Mouse (Mus musculus): ENCODE measurements around the gene Kndc1.

Kndc1 gene

DNA sequence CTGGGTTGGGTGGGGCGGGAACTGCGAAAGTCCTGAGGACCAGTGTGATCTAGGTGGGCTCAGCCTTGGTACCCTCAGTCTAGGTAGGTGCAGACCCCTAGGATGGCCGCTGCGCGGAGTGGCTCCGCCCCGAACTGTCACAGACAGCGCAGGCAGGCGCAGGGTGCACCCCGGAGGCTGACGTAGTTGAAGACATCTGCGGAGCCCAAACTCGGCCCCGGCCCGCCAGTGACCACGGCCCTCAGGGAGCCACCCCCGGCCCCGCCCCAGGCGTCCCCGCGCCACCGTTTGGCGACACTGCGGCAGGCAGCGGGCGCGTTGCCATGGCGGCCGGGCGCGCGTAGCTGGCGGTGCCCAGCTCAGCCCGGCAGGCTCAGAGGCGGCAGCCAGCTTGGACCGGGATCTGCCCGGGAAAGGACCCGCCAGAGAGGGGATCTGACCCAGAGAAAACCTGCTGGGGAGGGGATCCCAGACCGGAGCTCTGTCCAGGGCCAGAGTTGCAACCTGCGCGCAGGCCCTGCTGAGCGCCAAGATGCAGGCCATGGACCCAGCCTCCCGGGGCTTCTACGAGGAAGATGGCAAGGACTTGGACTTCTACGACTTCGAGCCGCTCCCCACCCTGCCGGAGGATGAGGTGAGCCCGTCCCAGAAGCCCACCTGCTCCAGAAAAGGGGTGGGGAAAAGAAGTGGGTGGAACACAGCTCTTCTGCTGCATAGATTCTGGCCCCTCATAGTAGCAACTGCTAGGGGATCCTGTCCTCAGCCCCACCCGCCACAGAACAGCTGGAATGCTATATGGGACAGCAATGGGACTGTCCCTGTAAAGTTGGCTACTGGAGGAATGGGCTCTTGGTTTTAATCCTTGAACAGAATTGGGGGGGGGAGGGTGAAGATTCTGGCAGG, at the start of gene Kndc1:
TSS of gene Kndc1 (plus strand) at position 42 of the 903 bp plus-strand sequence.
- no peak for DNase-seq (ENCODE audit: low spot score)

DNA sequence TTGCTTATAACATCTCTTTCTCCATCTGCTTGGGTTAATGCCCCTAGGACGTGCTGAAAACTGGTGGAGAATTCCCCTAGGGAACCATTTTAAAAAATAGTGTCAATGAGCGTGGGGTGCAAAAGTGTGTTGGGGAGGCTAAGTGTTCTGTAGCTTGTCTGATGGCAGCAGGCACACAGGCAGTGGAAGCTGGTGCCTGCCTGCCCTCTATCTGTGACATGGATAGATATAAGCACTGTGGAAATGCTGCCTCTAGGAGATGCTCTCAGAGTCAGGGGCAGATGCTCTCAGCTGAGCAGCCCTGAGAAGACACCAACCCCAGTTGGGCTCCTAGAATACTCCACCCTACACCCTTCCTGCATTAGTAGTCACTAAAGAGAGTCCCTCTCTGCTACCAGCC, 49.4 kb upstream of the Kndc1 start:
- DNase-seq (ENCODE audit: low spot score), result no peak

DNA sequence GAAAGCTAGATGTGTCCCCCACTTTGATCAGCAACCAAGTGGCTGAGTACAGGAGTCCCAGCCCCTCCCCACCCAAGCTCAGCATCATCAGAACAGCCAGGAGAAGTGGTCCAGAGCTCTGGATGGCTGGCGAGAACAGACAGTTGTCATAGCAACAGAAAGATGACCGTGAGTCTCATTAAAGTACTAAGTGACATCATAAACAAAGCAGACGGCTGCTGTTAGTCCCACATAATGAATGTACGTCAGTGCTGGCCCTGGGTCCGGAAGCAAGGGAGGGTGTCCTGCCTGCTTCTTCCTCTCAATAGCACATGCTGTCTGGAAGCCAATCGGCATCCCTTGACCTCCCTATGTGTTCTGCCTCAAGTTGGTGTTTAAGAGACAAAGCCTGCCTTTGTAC, 44.3 kb upstream of the Kndc1 start:
- DNase-seq (ENCODE audit: low spot score), result no peak

DNA sequence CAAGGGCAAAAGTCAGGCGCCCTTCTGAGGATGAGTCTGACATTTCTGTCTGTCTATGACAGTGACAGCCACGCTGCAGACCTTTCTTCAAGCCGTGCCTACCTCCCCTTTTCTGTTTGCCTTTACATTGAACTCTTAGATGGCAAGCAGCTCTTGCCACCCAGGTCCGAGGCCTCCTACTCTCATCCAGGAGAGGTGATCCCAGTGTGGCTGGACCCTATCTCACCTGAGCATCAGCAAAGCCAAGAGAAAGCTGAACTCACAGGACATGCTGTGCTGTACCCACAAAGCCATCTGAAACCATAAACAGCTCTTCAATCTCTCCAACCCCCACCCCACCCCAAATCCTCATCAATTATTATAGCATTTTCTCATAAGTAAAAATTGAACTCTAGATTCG, 43.8 kb upstream of the Kndc1 start:
- DNase-seq (ENCODE audit: low spot score), result no peak

DNA sequence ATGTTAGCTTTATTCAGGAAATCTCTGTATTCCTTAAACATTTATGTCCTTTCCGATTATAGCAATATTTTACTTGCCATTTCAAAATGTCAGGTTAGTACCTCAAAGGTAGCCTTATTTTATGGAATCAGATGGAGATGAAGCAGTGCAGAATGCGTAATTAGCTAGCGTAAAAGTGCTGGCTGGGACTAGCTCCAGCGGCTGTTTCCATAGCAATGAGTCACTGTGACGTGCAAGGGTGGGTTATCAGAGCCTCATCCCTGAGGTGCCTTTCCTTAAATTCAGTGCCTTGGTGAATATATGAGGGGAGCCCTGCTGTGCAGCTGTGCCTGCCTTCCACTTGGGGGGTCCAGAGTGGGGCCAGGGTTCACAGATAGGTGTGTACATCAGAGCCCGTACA, 43.4 kb upstream of the Kndc1 start:
- DNase-seq (ENCODE audit: low spot score), result no peak

DNA sequence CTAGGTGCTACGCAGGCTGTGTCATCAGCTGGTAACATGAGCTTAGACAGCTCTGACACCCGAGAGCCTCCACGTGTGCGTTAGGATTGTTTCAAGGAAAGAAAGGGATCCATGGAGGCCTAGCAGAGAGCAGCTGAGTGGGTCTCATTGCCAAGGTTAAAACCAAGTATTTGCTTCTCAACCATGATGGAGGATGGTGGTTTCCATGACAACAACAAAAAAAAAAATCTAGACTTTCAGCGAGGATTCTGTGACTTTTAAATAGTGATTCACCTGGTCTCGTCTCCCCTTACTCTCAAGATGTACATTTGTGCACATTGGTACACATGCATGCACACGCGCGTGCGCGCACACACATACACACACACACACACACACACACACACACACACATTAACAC, 39.2 kb upstream of the Kndc1 start:
- no peak for DNase-seq (ENCODE audit: low spot score)

DNA sequence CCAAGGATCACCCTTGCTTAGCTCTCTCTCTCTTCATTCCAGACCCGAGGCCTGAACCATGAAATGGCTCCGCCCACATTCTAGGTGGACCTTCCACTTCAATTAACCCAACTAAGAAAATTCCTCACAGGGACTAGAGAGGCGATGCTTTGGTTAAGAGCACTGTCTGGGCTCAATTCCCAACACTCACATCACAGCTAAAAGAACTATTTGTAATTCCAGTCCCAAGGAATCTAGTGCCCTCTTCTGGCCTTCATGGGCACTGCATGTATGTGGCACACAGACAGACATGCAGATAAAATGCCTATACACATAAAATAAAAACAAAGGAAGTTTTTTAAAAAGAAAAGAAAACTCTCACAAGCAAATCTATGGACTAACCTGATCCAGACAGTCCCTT, 33.1 kb upstream of the Kndc1 start:
- no peak for DNase-seq (ENCODE audit: low spot score)

DNA sequence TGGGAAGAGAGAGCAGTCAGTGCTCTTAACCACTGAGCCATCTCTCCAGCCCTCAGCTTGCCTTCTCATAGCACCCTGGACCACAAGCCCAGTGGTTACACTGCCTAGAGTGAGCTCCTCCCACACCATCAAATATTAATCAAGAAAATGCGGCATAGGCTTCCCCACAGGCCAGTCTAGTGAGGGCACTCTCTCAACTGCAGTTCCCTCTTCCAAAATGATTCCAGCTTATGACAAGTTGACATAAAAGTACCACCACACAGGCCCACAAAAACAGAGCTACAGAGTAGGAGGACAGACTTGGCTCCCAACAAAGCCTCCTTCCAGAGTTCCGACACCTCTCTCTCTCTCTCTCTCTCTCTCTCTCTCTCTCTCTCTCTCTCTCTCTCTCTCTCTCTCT, 31.4 kb upstream of the Kndc1 start:
- no peak for DNase-seq (ENCODE audit: low spot score)

DNA sequence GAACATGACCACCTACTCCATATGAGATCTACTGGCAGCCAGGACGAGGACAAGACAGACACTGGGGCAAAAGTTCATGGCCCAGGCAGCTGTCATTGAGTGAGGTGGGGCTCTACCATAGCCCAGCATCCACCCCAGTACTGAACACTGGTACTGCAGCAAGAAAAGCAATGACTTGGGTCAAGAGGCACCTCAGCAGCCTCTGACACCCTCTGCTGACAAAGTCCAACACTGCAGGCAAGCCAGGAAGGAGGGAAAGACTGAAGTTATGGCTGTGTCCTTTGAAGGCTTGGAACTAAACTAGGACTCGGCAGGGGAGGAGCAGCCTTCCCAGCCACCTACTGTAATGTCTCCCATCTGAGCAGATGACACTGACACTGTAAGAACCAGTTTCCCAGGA, 30.2 kb upstream of the Kndc1 start:
- DNase-seq (ENCODE audit: low spot score), result no peak

DNA sequence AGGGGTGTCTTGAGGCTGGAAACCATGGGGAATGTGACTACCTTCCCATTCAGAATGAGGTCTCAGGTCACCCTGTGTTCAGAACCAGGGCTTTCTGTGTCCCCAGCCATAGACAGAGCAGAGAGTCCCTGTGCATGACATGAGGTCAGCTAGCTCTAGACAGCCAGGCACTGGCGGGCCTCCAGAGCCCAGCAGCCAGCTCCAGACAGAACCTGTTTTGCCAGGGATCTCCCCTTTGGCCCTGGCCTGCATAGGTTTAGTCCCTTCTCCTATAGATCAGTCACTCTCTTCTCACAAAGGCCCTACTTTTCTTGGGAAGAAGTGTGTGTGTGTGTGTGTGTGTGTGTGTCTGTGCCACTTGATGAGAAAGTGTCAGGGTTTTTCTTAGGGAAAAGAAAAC, 29.6 kb upstream of the Kndc1 start:
- no peak for DNase-seq (ENCODE audit: low spot score)

DNA sequence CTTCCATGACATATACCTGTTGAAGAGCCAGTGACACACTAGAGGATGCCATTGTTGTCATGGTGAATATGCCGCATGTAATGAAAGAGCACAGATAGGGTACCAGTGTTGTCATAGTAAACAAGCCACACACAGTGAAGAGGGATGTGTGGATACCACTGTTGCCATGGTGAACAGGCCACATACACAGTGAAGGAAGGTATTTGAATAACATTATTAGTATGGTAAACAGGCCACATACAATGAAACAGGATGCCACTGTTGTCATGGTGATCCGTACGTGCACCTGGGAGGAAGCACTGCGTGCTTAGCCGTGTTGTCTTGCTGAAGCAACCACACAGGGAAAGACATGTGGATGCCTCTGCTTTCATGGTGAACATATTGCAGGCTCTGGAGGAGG, 23.5 kb upstream of the Kndc1 start:
- DNase-seq (ENCODE audit: low spot score), result no peak

DNA sequence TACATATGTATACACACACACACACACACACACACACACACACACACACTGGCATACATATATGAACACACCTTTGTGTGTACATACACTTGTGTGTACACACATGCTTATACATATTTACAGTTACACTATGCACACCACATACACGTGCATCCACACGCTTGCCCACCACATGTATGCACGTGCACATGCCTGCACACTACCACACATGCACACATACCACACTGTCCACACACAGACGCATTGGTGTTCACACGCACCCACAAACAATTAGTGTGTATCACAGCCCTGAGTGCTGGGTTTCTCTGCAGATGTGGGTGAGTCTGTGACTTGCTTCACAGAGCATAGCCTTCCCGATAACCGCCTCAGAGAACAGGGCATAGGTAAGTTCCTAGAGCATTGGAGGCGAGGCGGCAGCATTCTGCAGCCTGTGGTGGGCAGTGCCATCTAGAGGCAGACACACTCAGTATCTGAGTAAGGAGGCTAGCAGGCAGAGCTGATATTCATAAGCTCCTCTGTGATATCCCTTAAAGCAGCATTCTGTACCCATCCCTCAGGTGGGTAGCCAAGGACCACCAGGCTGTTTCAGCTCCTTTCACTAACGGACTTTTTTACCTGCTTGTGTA, 17.2 kb upstream of the Kndc1 start:
- no peak for DNase-seq (ENCODE audit: low spot score)

DNA sequence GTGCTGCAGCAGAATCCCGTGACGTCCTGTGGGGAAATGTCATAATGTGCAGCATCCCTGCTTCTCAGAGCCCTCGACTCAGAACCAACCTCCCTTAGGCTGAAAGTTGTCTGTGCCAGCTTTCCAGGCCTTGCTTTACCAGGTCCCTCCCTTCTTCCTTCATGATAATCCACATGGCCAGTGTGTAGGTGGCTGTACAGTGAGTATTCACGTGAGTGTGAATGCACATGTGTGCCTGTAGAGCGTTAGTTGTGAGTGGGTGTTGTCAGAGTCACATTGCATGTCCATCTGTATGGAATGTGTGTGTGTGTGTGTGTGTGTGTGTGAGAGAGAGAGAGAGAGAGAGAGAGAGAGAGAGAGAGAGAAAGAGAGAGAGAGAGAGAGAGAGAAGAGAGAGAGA, 16.4 kb upstream of the Kndc1 start:
- no peak for DNase-seq (ENCODE audit: low spot score)

DNA sequence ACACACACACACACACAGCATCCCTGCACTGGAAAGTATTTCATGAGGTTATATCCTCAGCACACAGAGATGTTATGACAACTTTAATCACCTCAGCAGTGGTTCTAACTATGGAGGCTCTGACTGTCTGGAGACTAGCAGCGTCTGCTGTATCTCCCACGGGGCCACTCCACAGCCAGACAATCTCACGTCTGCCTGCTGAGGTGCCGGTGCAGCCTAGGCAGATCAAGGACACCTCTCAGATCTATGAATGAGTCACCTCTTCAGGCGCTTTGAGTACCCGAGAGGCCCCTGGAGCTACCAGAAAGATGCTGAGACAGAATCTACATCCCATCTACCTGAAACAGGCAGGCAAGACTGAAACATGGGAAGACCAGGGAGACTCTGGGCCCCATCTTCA, 15.9 kb upstream of the Kndc1 start:
- no peak for DNase-seq (ENCODE audit: low spot score)

DNA sequence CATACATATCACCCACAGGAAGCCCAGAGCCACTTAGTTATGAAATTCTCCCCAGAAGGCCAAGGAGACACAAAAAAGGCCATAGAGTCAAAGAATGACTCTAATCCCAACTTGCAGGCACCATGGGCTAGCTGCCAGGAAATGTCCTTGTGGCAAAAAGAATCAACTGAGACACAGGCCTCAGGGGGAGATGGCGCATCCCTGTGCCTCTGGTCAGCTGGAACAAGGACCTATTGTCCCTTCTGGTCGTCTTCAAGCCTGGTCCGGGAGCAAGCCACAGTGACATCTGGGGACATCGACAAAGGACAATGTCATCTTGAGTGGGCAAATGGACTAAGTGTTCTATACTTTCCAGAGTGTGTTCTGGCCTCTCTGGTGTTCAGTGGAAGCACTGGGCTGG, 11.0 kb upstream of the Kndc1 start:
- no peak for DNase-seq (ENCODE audit: low spot score)

DNA sequence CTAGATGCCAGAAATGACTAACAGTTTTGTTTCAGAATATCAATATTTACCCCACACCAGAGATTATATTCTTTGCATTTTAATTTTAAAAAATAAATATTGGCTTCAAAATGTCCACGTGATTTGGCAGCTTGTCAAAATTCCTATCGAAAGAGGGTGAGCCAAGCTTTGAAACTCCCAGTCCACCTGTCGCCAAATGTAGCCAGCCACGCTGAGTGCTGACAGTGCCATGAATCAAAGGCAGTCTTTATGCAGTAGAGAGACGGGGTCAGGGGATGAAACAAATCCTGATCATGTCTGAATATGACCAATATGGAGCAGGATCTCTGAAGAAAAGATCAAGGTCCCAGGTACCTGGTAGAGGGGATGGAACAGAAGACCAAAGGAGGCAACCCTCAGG, 2.7 kb upstream of the Kndc1 start:
- DNase-seq (ENCODE audit: low spot score), result no peak

DNA sequence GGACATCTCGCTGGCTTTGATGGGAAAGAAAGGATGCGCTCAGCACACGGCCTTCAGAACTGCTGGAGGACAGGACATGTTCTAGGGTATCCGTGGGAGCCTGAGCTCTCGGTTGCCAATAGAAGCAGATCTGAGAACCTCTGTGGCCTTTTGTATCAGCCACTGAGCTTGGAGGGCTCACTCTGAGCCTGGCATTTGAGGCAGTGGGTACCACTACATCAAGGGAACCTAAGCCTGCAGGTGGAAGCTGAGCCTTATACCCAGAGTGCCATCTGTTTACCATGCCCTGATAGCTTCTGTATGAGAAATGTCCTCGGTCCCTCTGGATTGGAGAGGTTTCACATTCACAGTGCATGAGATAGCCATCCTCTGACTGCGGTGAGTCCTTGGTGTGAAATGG, 1.8 kb downstream of the Kndc1 start:
- no peak for DNase-seq (ENCODE audit: low spot score)

DNA sequence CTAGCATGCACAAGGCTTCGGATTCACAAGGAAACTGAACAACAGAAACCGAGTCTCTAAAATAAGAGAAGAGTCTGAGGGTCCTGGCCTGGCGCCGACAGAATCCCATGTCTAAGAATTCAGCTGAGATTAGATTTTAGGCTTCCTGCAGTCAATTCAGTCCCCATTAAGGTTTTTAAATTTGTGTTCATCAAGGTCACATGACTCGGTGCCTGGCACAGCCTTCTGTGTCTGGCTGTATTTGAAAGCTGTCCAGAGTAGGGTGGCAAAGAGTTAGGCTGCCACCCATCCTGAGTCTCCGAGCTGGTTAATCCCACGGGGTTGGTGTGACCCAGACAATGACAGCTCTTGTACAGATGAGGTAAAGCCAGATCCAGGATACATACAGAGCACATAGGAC, 2.3 kb downstream of the Kndc1 start:
- no peak for DNase-seq (ENCODE audit: low spot score)

DNA sequence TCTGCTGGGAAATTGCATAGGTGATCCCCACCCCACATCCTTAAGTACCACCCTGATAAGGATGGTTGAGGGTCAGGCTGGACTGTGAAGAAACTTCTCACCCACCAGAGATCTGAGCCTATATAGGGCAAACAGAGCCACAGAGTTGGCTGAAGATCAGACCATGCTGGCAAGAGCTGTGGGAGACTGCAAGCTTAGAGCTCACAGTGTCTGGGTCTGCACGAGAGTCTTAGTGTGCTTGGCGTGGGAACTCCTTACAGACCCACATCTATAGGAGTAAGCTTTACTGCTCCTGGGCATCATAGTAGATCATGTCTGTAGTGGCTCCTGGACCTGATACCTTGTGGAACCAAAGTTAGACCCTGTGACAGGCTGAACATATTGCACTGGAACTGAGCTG, 4.1 kb downstream of the Kndc1 start:
- DNase-seq (ENCODE audit: low spot score), result no peak

DNA sequence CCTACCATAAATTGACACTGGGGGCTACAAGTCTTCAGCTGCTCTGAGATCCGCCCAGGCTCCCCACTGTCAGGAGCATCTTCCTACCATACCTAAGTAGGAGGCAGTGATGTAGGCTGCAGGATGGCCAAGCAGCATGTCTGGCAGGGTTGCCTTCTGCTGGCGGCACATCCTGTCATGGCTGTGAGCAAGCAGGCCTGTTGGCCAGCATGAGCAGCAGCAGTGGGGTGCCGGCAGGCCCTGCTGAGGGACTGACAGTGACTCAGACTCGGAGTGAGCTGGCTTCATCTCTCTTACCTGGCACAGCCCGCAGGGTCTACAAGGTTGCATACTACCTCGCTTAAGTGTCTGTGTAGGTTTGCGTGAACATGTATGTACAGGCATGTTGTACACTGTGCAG, 5.0 kb downstream of the Kndc1 start:
- DNase-seq (ENCODE audit: low spot score), result no peak

DNA sequence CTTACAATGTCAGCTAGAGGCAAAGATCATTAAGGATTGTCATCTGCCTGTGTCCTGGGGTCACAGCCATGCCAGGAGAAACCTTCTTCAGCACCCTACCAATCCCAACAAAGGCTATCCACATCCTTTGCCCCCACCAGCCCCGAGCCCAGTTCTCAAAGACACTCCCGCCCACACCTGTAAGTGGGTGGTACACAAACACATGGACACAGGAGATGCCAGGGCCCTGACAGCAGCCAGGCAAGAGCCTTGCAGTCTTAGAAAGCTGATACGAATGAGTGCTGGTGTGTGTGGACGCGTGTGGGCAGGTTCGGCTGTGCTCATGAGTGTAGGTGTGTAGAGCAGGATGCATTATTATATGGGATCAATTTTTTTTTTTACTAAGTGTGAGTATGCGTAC, 6.0 kb downstream of the Kndc1 start:
- no peak for DNase-seq (ENCODE audit: low spot score)

DNA sequence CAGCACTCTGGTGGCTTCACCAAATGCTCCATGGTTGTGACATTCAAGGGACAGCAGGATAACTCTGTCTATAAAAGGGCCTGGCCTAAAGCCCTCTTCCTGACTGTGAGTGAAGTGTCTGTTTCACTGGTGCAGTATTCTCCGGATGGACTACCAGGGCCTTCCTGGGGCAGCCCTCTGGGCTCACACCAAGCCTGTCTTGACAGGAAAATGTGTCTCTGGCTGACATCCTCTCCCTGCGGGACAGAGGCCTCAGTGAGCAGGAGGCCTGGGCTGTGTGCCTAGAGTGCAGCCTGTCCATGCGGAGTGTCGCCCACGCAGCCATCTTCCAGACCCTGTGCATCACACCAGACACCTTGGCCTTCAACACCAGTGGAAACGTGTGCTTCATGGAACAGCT, 6.4 kb downstream of the Kndc1 start:
- no peak for DNase-seq (ENCODE audit: low spot score)

DNA sequence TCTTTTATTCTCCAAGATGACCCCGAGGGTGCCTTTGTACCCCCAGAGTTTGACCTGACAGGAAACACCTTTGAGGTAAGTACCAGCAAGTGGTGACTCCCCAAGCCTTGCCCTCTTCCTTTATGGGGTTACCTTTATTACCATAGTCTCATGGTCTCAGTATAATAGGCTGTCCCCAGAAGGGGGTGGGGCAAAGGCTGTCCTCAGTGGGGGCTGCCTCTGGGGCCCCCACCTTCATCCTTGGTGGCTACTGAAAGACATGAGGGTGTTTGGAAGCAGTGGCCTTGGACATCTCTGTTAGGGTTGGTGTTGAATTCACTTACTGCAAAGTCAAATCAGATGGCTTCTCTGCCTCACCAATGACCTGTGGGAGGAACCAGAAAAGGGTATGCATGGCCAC, 7.5 kb downstream of the Kndc1 start:
- DNase-seq (ENCODE audit: low spot score), result no peak

DNA sequence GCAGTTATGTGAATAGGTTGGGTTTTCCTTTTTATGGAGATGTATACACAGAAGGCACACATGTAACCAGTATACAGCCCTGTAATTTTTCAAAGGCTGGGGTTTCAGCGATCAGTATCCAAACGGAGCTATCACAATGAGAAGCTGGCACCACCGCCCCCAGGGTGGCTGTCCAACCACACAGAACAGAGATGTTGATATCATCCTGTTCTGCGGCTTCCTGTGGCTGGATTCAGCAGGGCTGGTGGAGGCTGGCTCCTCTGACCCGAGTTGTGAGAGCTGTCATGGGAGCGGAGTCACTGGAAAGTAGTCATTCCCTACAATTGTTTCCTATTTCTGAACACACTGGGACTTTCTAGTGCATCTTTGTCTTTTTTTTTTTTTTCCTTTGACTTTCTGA, 10.8 kb downstream of the Kndc1 start:
- no peak for DNase-seq (ENCODE audit: low spot score)

All from ovary, adult 18-20 months (tissue).